Mouse (Mus musculus): ENCODE measurements around the gene Stard10. TPM values are rescaled to one million over a fixed set of nuclear protein-coding genes. Genes with fewer than 3 reads are reported as not detected.

Gene Stard10
- 10 to 100 TPM; 31.4 to 32.2 TPM for total RNA-seq (2021)
- long read RNA-seq, experiment 1, transcript Stard10-201 (7 exons, 1,400 nt): major isoform, 28 of 37 reads
- long read RNA-seq, experiment 1, partial matches to known transcripts: 3 of 37 reads
- long read RNA-seq, experiment 1, other reads (novel, unspliced or antisense): 6 of 37 reads
- long read RNA-seq, experiment 2, transcript Stard10-201 (7 exons, 1,400 nt): major isoform, 23 of 28 reads
- long read RNA-seq, experiment 2, partial matches to known transcripts: 2 of 28 reads
- long read RNA-seq, experiment 2, other reads (novel, unspliced or antisense): 3 of 28 reads

- intact Hi-C loops (cut with DNase I): no loop called here
- DNase-seq (ENCODE audit: low spot score in 2 of 2): no peak
These were observed at the start of gene Stard10 for GRCm38 (mm10) chr7:101317014-101317413. Gene Stard10, plus strand, starts transcription at chr7:101317086.

- intact Hi-C loops (cut with DNase I): no loop called here
- peak; percentile 31 to 65 for DNase-seq (ENCODE audit: low spot score in 2 of 2)
These were observed 49.2 kb upstream of the Stard10 start for GRCm38 (mm10) chr7:101267457-101268259.

GRCm38 (mm10) chr7:101271602-101272001, 45.3 kb upstream of the Stard10 start:
- peak in 1 of 2 experiments; percentile 33 for DNase-seq (ENCODE audit: low spot score in 2 of 2)
- intact Hi-C loops (cut with DNase I): loop anchor here (5.0 kb wide), 1 partner anchor 209 kb away; no protein-coding TSS in a partner anchor

- intact Hi-C loops (cut with DNase I): loop anchor here (5.0 kb wide), 1 partner anchor 210 kb away; no protein-coding TSS in a partner anchor
- no peak for DNase-seq (ENCODE audit: low spot score in 2 of 2)
These were observed 44.3 kb upstream of the Stard10 start for GRCm38 (mm10) chr7:101272466-101273160.

GRCm38 (mm10) chr7:101282721-101283120, 34.2 kb upstream of the Stard10 start:
- intact Hi-C loops (cut with DNase I): no loop called here
- no peak for DNase-seq (ENCODE audit: low spot score in 2 of 2)

- intact Hi-C loops (cut with DNase I): no loop called here
- no peak for DNase-seq (ENCODE audit: low spot score in 2 of 2)
These were observed 32.4 kb upstream of the Stard10 start for GRCm38 (mm10) chr7:101284504-101284903.

GRCm38 (mm10) chr7:101286891-101287290, 30.0 kb upstream of the Stard10 start:
- no peak for DNase-seq (ENCODE audit: low spot score in 2 of 2)
- intact Hi-C loops (cut with DNase I): no loop called here

GRCm38 (mm10) chr7:101287820-101288219, 29.1 kb upstream of the Stard10 start:
- intact Hi-C loops (cut with DNase I): loop anchor here (2.0 kb wide), 1 partner anchor 227 kb away; no protein-coding TSS in a partner anchor

GRCm38 (mm10) chr7:101288436-101288835, 28.4 kb upstream of the Stard10 start:
- intact Hi-C loops (cut with DNase I): loop anchor here (2.0 kb wide), 1 partner anchor 228 kb away; no protein-coding TSS in a partner anchor
- DNase-seq (ENCODE audit: low spot score in 2 of 2): peak; percentile 61 to 63

More at GRCm38 (mm10) chr7:101287820-101288219, 29.1 kb upstream of the Stard10 start:
- no peak for DNase-seq (ENCODE audit: low spot score in 2 of 2)

GRCm38 (mm10) chr7:101290401-101290800, 26.5 kb upstream of the Stard10 start:
- intact Hi-C loops (cut with DNase I): no loop called here

GRCm38 (mm10) chr7:101291211-101291610, 25.7 kb upstream of the Stard10 start:
- intact Hi-C loops (cut with DNase I): no loop called here
- no peak for DNase-seq (ENCODE audit: low spot score in 2 of 2)

More at GRCm38 (mm10) chr7:101290401-101290800, 26.5 kb upstream of the Stard10 start:
- DNase-seq (ENCODE audit: low spot score in 2 of 2): no peak

- no peak for DNase-seq (ENCODE audit: low spot score in 2 of 2)
- intact Hi-C loops (cut with DNase I): no loop called here
These were observed 25.2 kb upstream of the Stard10 start for GRCm38 (mm10) chr7:101291641-101292040.

- intact Hi-C loops (cut with DNase I): no loop called here
- DNase-seq (ENCODE audit: low spot score in 2 of 2): no peak
These were observed 24.8 kb upstream of the Stard10 start for GRCm38 (mm10) chr7:101292086-101292485.

- intact Hi-C loops (cut with DNase I): no loop called here
- DNase-seq (ENCODE audit: low spot score in 2 of 2): no peak
These were observed 24.2 kb upstream of the Stard10 start for GRCm38 (mm10) chr7:101292696-101293095.

- intact Hi-C loops (cut with DNase I): no loop called here
These were observed 23.7 kb upstream of the Stard10 start for GRCm38 (mm10) chr7:101293138-101293537.

GRCm38 (mm10) chr7:101293611-101294010, 23.3 kb upstream of the Stard10 start:
- intact Hi-C loops (cut with DNase I): no loop called here
- DNase-seq (ENCODE audit: low spot score in 2 of 2): no peak

More at GRCm38 (mm10) chr7:101293138-101293537, 23.7 kb upstream of the Stard10 start:
- no peak for DNase-seq (ENCODE audit: low spot score in 2 of 2)

GRCm38 (mm10) chr7:101295438-101295837, 21.4 kb upstream of the Stard10 start:
- intact Hi-C loops (cut with DNase I): no loop called here
- no peak for DNase-seq (ENCODE audit: low spot score in 2 of 2)

GRCm38 (mm10) chr7:101296252-101297022, 20.4 kb upstream of the Stard10 start:
- peak; percentile 93 to 94 for DNase-seq (ENCODE audit: low spot score in 2 of 2)
- intact Hi-C loops (cut with DNase I): no loop called here

- intact Hi-C loops (cut with DNase I): no loop called here
- no peak for DNase-seq (ENCODE audit: low spot score in 2 of 2)
These were observed 19.9 kb upstream of the Stard10 start for GRCm38 (mm10) chr7:101297023-101297405.

Data from left cerebral cortex, postnatal 14 days (tissue).